Mouse (Mus musculus) MEL (cell line): ENCODE results near the gene Tspan14. TPM values are rescaled to one million over a fixed set of nuclear protein-coding genes. Genes with fewer than 3 reads are reported as not detected.

Experiments used
- DNase-seq: peaks from one replicate; pipeline ENCODE4 v3.0.0; 2011; ENCODE audit warnings: low read depth, low spot score
- H3K27ac ChIP-seq: 2 replicates; pipeline ENCODE4 v1.5.1; 2012; ENCODE audit warnings: low read depth, mild to moderate bottlenecking, control low read depth, low read length, moderate library complexity; ENCODE audit not compliant: control insufficient read depth
- H3K27me3 ChIP-seq, 2 experiments: fragments of 150-350 bp in 1 of 2; sonication (generic) in 1 of 2; 2 replicates each; pipeline ENCODE4 v1.6.1; 2012; ENCODE audit warnings: low read length in 2 of 2, mild to moderate bottlenecking in 2 of 2, improper control_type of control experiment in 1 of 2, moderate library complexity in 1 of 2; ENCODE audit not compliant: insufficient read depth in 2 of 2, control insufficient read depth in 1 of 2
- H3K36me3 ChIP-seq, 2 experiments: 2 replicates each; pipeline ENCODE4 v1.6.1; 2012 to 2014; ENCODE audit warnings: low read length in 2 of 2, improper control_type of control experiment in 1 of 2, inconsistent platforms in 1 of 2, mild to moderate bottlenecking in 1 of 2; ENCODE audit not compliant: insufficient read depth in 2 of 2, control insufficient read depth in 1 of 2
- H3K4me1 ChIP-seq, 2 experiments: fragments of 150-350 bp in 1 of 2; sonication (generic) in 1 of 2; 2 replicates each; pipeline ENCODE4 v1.6.1; 2012; ENCODE audit warnings: low read length in 2 of 2, improper control_type of control experiment in 1 of 2, mild to moderate bottlenecking in 1 of 2; ENCODE audit not compliant: insufficient read depth in 2 of 2, control insufficient read depth in 1 of 2
- H3K4me3 ChIP-seq, 2 experiments: fragments of 150-350 bp in 1 of 2; sonication (generic) in 1 of 2; 2 replicates each; pipeline ENCODE4 v1.5.1; 2012; ENCODE audit warnings: low read depth in 2 of 2, low read length in 2 of 2, mild to moderate bottlenecking in 2 of 2, moderate library complexity in 2 of 2, control low read depth in 1 of 2, improper control_type of control experiment in 1 of 2; ENCODE audit not compliant: control insufficient read depth in 1 of 2, insufficient read depth in 1 of 2
- H3K79me2 ChIP-seq: 2 replicates; pipeline ENCODE4 v1.6.1; 2012; ENCODE audit warnings: mild to moderate bottlenecking, low read length, moderate library complexity; ENCODE audit not compliant: control insufficient read depth, poor library complexity, insufficient read depth
- H3K9ac ChIP-seq: 2 replicates; pipeline ENCODE4 v1.6.1; 2012; ENCODE audit warnings: low read depth, mild to moderate bottlenecking, control low read depth, low read length, moderate library complexity; ENCODE audit not compliant: control insufficient read depth, poor library complexity, severe bottlenecking
- H3K9me3 ChIP-seq: fragments of 150-350 bp; sonication (generic); replicated peaks from 2 replicates; pipeline ENCODE4 v1.6.1; 2012; ENCODE audit warnings: mild to moderate bottlenecking, low read length, improper control_type of control experiment, moderate library complexity; ENCODE audit not compliant: insufficient read depth
- BHLHE40 ChIP-seq: IDR thresholded peaks from 2 replicates; pipeline ENCODE4 v1.6.1; 2012; ENCODE audit warnings: low read depth, mild to moderate bottlenecking, inconsistent platforms, low read length, improper control_type of control experiment, borderline replicate concordance
- EP300 ChIP-seq, 2 experiments: IDR thresholded peaks; 2 replicates each; pipeline ENCODE4 v1.6.1; 2011; ENCODE audit warnings: improper control_type of control experiment in 2 of 2, low read length in 2 of 2, low read depth in 1 of 2, mild to moderate bottlenecking in 1 of 2
- GABPA ChIP-seq: IDR thresholded peaks from 2 replicates; pipeline ENCODE4 v1.6.1; 2012; ENCODE audit warnings: low read depth, mild to moderate bottlenecking, inconsistent platforms, low read length, improper control_type of control experiment, moderate library complexity
- MAFK ChIP-seq: IDR thresholded peaks from 2 replicates; pipeline ENCODE4 v1.6.1; 2011; ENCODE audit warnings: low read depth, mild to moderate bottlenecking, low read length, improper control_type of control experiment, borderline replicate concordance
- MEF2A ChIP-seq: IDR thresholded peaks from 2 replicates; pipeline ENCODE4 v1.6.1; 2014; ENCODE audit warnings: low read depth, mild to moderate bottlenecking, inconsistent platforms, low read length, improper control_type of control experiment; ENCODE audit not compliant: poor library complexity, insufficient replicate concordance, severe bottlenecking; ENCODE audit errors: extremely low read depth
- MXI1 ChIP-seq: IDR thresholded peaks from 2 replicates; pipeline ENCODE4 v1.6.1; 2011; ENCODE audit warnings: mild to moderate bottlenecking, low read depth, low read length, improper control_type of control experiment
- NELFE ChIP-seq: IDR thresholded peaks from 2 replicates; pipeline ENCODE4 v1.6.1; 2011; ENCODE audit warnings: low read depth, low read length, improper control_type of control experiment
- NRF1 ChIP-seq: IDR thresholded peaks from 2 replicates; pipeline ENCODE4 v1.6.1; 2014; ENCODE audit warnings: low read depth, mild to moderate bottlenecking, inconsistent platforms, low read length, improper control_type of control experiment, moderate library complexity; ENCODE audit not compliant: poor library complexity, insufficient read depth, severe bottlenecking
- RAD21 ChIP-seq: IDR thresholded peaks from 2 replicates; pipeline ENCODE4 v1.6.1; 2011; ENCODE audit warnings: mild to moderate bottlenecking, low read depth, low read length, improper control_type of control experiment
- SIN3A ChIP-seq: IDR thresholded peaks from 2 replicates; pipeline ENCODE4 v1.6.1; 2012; ENCODE audit warnings: low read length, improper control_type of control experiment, inconsistent platforms
- TAL1 ChIP-seq: IDR thresholded peaks from 2 replicates; pipeline ENCODE4 v1.6.1; 2012; ENCODE audit warnings: mild to moderate bottlenecking, inconsistent platforms, low read length, moderate library complexity, mixed read lengths
- USF2 ChIP-seq, 2 experiments: IDR thresholded peaks; 2 replicates each; pipeline ENCODE4 v1.6.1; 2011 to 2012; ENCODE audit warnings: improper control_type of control experiment in 2 of 2, low read length in 2 of 2, borderline replicate concordance in 1 of 2, inconsistent platforms in 1 of 2, low read depth in 1 of 2, mild to moderate bottlenecking in 1 of 2; ENCODE audit not compliant: insufficient read depth in 1 of 2
- ZC3H11A ChIP-seq: IDR thresholded peaks from 2 replicates; pipeline ENCODE4 v1.6.1; 2012; ENCODE audit warnings: low read depth, mild to moderate bottlenecking, inconsistent platforms, low read length, improper control_type of control experiment
- ZKSCAN1 ChIP-seq: IDR thresholded peaks from 2 replicates; pipeline ENCODE4 v1.6.1; 2012; ENCODE audit warnings: low read depth, mild to moderate bottlenecking, inconsistent platforms, low read length, improper control_type of control experiment, moderate library complexity
- ZMIZ1 ChIP-seq: IDR thresholded peaks from 2 replicates; pipeline ENCODE4 v1.6.1; 2012; ENCODE audit warnings: low read depth, mild to moderate bottlenecking, inconsistent platforms, low read length, improper control_type of control experiment, moderate library complexity
- ZNF384 ChIP-seq: IDR thresholded peaks from 2 replicates; pipeline ENCODE4 v1.6.1; 2012; ENCODE audit warnings: low read depth, mild to moderate bottlenecking, inconsistent platforms, low read length, improper control_type of control experiment
- polyA plus RNA-seq, 2 experiments: library from polyadenylated mRNA; stranded (reverse) in 1 of 2; unstranded in 1 of 2; fragments of >175 nt in 1 of 2; fragments of >200 nt in 1 of 2; gene quantifications; 2 replicates each; pipeline versions ENCODE4 v1.2.1 to v1.2.4; 2012; ENCODE audit warnings: low replicate concordance in 2 of 2, low read depth in 1 of 2; ENCODE audit not compliant: insufficient read length in 2 of 2, insufficient read depth in 1 of 2, missing spikeins in 1 of 2
- total RNA-seq: library from RNA; depleted of rRNA; stranded (reverse); fragments of 300-350 nt; gene quantifications from 2 replicates; pipeline ENCODE4 v1.2.3, GENCODE M21; 2012

Tspan14 gene
- total and polyA plus RNA-seq, 3 experiments, result 24.8 to 29.9 TPM; not detected in 1

DNA sequence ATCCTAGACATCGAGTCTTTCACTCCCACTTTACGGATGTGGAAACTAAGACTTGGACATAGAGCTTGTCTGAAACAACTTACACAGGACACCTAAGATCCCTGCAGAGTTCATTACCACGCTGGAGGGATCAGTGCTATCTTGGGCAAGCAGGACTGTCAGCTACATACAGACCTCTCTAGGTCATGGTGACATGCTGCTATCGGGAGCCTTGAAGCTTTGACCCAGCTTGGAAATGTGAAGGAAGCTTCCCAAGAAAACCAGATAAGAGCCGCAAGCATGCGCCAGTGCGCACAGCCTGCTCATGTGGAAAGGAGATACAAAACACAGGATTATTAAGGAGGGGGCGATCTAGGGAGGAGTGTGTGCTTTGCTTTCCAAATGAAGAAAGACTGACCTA is 50.8 kb downstream of the Tspan14 start:
- TF ChIP-seq ZKSCAN1, result no peak
- no peak overlapping the region for H3K27ac ChIP-seq
- H3K9ac ChIP-seq, result no peak overlapping the region
- H3K27me3 ChIP-seq, result no peaks in the 10 kb centered on the region
- H3K4me1 ChIP-seq, result no peaks in the 10 kb centered on the region
- H3K36me3 ChIP-seq, result no peaks in the 10 kb centered on the region
- no peak for DNase-seq
- H3K4me3 ChIP-seq, result no peak overlapping the region
- no peaks in the 10 kb centered on the region for H3K79me2 ChIP-seq
- H3K9me3 ChIP-seq, result no peaks in the 10 kb centered on the region

DNA sequence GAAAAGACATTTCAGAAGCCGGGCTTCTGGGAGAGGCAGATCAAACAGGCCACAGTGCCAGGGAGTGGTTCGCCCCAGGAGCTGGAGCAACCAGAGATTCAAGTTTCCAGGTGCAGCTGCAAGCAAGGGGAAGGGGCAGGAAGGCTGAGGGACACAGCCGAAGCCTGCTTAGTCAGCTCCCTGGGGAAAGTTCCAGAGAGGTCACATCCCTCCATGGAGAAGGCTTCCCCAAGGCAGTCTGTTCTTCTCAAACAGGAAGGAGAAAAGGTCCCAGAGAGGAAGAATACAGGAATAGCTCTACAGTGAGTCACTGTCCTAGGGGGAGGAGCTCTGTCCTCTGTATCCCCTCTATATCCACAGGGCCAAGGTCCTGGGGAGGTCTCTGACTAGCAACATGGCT is 51.9 kb downstream of the Tspan14 start:
- no peak overlapping the region for H3K4me3 ChIP-seq
- no peaks in the 10 kb centered on the region; a peak in 1 of 4 replicates for H3K36me3 ChIP-seq
- no peak for TF ChIP-seq NELFE
- no peak for TF ChIP-seq USF2 (IDR thresholded peaks at IDR 0.05; ENCODE audit: borderline replicate concordance in 1 of 2, insufficient read depth in 1 of 2, low read depth in 1 of 2, low read length in 2 of 2)
- no peak for TF ChIP-seq BHLHE40
- TF ChIP-seq MXI1, result no peak
- TF ChIP-seq SIN3A, result no peak
- no peak for TF ChIP-seq ZMIZ1
- no peak for TF ChIP-seq ZNF384
- TF ChIP-seq TAL1, result no peak
- no peak for TF ChIP-seq NRF1
- TF ChIP-seq MAFK, result no peak
- TF ChIP-seq, all 39 proteins: peak for 0
- Histone ChIP-seq H3K27me3 (no peaks in the 10 kb centered on the region), H3K9me3 (no peaks in the 10 kb centered on the region), H3K27ac (no peak overlapping the region), H3K9ac (no peak overlapping the region), H3K4me1 (no peaks in the 10 kb centered on the region), H3K79me2 (no peaks in the 10 kb centered on the region)
- no peak for DNase-seq

- Histone ChIP-seq H3K9me3 (no peaks in the 10 kb centered on the region), H3K27ac (no peak overlapping the region), H3K79me2 (no peaks in the 10 kb centered on the region), H3K27me3 (no peaks in the 10 kb centered on the region), H3K9ac (no peak overlapping the region), H3K4me3 (no peak overlapping the region), H3K36me3 (no peaks in the 10 kb centered on the region; a peak in 1 of 4 replicates), H3K4me1 (no peaks in the 10 kb centered on the region)
- TF ChIP-seq MEF2A (no peak), RAD21 (no peak), NRF1 (no peak), BHLHE40 (no peak), EP300 (IDR thresholded peaks at IDR 0.05; ENCODE audit: low read depth in 1 of 2, low read length in 2 of 2) (no peak), ZC3H11A (no peak), GABPA (no peak), ZMIZ1 (no peak)
- DNase-seq, result no peak
These were observed 52.9 kb downstream of the Tspan14 start for GRCm38 (mm10) chr14:40913709-40914108.
